Mouse (Mus musculus) adrenal gland, adult 2 months (tissue): Measurements from ENCODE around the gene Rmnd5a. TPM values are rescaled to one million over a fixed set of nuclear protein-coding genes. Genes with fewer than 3 reads are reported as not detected.

ENCODE experiments used
- DNase-seq: peaks from one replicate; pipeline ENCODE4 v3.0.0; 2021
- polyA plus RNA-seq: library from polyadenylated mRNA; depleted of rRNA; stranded (reverse); fragments of >200 nt; gene quantifications from 2 replicates; pipeline ENCODE4 v1.2.3, GENCODE M21; 2012; rRNA removed
- total RNA-seq, 2 experiments: library from RNA; stranded (reverse); gene quantifications; 2 replicates each; pipeline ENCODE4 v1.2.3; 2021

Gene Rmnd5a
- total and polyA plus RNA-seq, 3 experiments = 20.9 to 80.1 (median 68.1) TPM

DNA sequence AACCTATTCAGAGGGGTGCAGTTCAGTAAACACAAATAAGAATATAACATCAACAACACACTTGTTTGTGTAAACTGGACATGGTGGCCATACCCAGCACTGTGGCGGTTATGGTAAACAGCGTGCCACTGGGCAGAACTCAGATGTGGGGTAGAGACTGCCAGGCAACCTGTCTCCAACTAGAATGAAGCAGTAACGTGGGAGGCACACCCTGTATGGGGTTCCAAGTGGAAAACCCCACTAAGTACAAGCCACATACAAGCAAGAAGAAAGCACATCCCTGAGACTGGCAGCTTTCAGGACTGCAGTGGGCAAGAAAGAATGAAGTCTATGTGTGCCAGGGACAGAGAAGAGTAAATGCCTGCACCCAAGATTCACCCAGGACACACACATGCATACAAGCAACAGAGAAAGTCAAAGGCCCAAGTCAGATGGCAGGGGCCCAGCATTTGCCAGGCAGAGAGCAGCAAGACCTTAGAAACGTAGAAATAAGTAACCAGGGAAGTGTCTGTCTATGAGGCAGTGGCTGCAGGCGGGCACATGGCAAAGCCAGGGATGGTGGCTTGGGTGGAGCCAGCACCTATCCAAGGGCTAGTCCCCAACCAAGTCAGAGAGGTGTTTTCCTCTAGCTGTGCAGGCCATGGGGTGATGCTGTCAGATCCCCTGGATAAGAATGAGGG lies 68.3 kb downstream of the Rmnd5a start:
- no peak for DNase-seq

DNA sequence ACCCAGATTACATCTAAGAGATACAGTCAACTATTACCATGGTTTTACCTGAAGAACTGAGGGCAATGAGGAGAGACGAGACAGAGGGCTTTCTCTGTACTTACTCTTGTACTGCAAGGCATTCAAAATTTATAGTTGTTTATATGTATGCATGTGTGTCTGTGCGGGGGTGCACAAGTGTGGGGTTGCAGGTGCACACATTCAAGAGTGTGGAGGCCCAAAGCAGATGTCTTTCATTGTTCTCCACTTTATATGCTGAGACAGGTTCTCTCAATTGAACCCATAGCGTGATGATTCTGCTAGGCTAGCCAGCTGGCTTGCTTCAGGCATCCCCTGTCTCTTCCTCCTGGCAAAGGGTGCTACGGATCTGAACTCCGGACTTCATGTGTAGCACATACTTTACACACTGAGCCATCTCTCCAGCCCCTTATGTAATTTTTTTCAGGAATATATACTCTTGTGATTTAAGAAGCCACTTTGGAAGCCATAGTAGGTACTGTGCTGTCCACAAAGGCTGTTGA lies 69.3 kb downstream of the Rmnd5a start:
- no peak for DNase-seq

DNA sequence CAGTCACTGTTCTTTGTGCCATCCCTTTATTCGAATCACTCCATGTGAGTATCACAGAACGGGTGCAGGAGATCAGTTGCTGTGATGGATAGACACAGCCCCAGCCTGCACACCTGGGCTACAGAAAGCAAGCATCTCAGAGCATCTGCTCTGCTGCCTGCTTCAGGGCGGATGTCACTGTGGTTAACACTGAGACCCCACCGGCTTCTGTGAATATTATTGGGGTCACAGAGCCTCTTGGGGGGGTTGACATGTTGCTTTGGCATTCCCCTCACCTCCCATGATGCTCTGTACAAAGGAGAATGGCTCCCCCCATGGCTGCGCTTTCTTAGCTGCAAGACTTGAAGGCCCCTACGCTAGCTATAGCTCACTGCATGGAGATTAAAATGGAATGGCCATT lies 71.0 kb downstream of the Rmnd5a start:
- DNase-seq = no peak

DNA sequence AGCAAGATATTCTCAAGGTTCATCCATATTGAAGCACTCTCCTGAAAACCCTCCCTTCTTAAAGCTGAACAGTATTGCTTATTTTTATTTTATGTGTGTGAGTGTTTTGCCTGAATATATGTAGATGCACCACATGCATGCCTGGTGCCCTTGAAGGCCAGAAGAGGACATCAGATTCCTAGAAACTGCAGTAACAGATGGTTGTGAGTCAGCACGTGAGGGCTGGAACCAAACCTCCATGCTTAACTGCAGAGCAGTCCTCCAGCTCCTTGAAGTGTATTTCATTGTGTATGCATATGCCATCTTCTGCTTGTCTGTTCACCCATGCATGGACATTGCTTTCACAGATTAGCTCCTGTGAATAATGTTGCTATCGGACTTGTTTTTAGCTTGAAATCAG lies 76.4 kb downstream of the Rmnd5a start:
- DNase-seq = no peak

DNA sequence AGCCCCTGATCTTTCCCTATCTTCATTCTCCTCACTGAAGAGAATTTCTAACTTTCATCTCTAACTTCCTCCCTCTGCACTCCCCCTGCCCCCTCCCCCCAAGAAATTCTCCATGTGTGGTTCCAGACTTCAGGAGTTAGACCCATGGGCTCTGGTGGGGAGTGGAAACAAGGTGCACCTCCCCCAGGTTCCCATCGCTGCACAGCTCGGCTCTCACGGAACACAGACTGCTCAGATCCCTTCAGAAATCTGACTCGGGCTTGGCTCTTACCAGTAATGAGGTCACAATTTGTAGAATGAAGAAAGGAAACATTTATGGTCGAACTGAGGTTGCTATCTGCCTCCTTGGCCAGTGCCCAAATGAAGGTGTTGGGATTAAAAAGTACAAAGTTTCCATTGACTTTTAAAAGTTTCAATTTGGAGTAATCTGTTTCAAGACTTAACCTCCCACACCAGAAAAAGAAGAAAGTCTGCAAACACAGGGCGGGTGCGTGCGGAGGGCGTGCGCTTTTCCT lies 79.2 kb downstream of the Rmnd5a start:
- no peak for DNase-seq

DNA sequence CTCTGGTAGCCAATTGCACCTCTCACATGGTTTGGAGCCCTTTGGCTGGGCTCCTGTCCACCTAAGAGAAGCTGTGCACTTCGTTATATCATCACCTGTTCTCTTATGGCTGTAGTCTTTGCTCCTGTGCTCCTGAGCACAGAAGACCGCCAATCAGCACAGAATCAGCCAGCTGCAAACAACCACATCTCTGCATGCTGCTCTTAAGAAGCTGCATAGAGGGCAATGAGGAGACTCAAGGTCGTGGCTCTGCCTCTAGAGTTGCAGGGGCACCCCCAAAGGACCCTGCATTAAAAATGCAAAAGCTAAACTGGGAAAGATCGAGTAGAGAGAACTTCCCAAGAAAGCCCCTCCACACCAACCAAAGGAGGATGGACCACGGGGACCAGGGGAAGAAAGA lies 79.7 kb downstream of the Rmnd5a start:
- DNase-seq = no peak

DNA sequence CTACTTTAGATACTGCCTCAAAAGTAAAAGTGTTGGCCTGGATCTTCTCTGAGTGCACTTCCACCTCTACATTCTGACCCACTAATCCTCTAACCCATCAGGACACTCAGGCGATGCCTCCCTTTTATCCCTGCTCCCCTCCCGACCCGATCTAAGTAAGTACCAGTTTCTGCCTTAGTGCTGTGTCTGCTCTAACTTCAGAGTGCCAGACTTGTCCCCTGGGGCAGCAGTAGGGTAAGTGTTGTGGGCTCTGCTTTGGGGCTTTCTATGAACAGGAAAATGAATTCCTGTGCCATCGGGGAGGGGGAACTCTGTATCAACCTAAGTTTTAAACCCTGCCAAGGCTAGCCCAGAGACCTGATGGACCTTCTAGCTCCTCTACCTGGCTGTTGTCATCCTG lies 80.2 kb downstream of the Rmnd5a start:
- DNase-seq = no peak

DNA sequence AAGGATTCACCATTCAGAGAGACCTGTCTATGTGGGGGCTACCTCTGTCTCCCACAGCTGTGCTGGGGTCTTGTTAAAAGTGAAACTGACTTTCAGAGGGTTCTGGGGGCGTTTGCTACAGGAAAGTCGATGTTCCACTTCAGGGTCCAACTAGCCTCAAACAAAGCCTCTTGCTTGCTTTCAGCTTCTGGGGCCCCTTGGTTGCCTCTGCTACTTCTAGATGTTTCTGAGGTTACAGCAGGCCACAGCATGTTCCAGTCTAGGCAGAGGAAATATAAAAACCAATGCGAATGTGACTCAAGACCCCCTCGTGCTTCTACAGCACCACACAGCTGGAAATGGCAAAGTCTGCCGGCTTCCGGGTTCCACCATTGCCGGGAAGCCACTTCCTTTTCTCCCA lies 82.9 kb downstream of the Rmnd5a start:
- no peak for DNase-seq

DNA sequence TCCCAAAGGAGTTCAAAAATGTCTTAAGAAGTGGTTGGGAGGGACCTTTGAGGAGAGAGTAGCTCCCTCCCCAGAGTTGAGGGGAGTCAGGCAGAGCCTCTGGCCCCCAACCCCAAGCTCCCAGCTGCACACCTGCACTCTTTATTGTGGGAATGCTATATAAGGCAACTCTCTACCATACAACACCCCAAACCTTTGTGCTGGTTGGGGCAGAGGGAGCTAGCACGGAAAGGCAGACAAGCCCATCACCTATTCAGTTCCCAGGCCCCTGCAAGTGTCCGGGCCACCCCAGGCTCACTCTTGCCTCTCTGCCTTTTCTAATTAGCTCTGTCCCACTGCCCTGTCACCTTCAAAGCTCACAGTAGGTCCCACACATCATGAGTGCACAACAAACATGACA lies 86.7 kb downstream of the Rmnd5a start:
- no peak for DNase-seq

DNA sequence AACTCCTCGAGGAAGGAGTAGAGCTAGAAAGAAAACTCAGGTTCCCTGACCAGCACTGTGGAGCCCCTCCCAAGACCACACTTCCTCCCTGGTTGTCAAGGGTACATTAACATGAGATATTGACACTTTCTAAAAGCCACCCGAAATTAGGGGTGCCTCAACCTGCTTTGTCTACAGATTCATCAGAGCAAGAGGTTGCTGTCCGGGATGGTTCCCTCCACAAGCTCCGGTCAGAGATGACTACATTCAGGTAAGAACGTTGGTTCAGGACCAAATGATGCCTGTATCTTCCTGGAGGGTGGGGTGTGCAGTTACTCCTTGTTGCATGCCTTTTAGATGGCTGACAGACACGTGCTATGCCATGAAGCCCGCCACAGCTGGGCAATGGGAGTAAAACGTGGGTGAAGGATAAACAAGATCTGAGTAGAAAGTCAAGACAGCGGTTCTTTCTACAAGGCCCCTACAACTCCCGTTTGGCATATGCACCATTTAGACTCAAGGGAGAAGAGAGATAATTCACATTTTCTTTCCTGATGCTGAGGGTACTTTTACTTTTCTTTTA lies 87.5 kb downstream of the Rmnd5a start:
- no peak for DNase-seq

DNA sequence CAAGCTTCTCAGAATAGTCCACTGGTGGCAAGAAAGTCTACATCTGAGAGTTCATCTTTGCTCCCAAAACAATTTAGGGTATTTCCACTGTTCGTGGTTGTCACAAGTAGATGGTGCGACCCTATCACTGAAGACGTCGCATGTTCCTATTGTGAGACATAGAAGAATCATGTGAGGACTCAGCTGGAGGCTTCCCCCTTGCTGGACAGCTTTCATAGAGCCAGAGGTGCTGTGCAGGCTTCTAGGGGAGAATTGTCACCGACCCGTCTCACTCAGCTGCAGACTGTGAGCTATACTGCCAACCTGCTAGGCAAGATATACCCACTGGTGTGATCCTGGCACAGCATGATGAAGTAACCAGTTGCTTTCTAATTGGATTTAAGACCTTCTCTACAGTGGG lies 88.2 kb downstream of the Rmnd5a start:
- DNase-seq = no peak

DNA sequence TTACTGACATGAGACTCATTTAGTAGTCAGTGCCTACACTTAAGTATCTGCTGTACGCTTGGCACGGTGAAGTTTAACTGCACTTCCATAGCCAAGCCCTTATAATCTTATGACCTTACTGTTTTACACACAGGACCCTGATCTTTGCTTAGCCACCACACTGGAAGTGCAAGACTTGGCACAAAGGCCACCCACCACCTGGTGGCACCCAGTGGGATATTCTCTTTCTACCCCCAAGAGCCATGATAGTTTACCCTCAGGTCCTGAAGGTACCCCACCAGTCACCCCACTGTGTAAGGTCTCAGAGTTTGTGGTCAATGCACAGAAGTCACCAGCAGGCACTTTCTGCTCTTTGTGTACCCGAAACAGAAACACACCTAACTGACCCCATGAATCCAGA lies 89.2 kb downstream of the Rmnd5a start:
- no peak for DNase-seq

DNA sequence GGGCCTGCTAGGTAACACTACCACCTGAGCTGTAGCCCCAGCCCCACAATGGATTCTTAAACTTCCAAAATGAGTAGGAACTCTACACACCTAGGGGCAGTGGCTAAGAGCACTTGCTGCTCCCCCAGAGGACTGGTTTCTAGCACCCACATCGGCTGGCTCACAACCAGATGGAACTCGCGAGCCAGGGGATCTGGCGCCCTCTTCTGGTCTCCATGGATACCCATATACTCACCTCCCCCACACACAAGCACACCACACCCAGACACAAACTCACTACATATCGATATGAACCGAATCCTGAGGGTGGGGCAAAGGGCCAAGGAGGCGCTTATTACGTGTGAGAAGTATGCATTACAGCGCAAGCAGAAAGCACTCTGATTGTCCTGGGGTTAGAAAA lies 92.4 kb downstream of the Rmnd5a start:
- no peak for DNase-seq

DNA sequence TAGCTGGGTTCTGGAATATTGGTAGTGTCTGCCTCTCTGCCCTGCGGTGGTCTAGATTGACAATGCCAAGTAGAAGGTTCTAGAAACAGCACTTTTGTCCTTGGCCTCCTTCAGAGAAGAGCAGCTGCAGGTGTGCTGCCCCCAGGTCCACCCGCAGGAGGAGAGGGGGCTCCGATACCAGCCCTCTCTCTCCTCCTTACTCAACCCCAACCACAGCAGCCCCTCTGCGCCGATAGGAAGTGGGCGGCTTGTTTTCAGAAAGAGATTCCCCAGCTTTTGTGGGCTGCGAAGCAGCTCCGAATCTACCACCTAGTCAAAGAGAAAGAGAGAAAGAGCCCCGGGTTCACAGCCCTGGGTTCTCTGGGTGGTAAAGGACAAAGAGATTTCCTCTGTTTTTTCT lies 99.3 kb downstream of the Rmnd5a start:
- DNase-seq = no peak

DNA sequence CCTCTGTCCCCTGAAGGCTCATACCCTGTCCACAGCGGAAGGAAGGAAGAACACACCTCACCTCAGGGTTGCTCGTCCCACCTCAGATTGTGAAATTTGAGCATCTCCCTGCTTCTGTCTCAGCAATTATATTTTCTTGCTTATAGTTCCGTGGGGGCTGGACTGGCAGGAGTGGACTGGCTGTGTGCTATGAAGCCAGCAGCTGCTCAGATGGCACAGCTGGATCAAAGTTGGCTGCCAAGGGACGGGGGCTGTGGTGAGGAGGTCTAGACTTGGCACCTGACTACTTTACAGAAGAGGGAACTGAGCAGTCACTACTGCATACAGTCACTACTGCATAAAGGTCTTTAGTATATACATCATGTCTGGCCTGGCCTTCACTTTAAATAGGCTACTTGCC lies 101.1 kb downstream of the Rmnd5a start:
- no peak for DNase-seq

DNA sequence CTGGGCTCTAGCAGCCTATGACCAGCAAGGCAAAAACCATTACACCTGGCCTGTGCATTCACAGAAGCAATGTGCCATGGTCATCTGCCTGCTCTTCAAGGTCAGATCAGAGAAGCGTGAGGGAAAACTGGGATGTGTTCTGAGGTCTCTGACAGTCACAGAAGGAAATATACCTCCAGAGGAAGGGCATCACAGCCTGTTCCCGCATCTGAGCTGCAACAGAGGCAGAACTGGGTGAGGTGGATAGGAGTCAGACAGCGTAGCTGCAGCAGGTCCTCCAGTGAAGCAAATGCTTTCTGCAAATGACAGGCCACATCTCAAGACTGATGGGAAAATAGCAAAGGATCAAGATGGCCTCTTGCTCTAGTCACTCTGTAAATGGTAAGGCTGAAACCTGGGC lies 101.5 kb downstream of the Rmnd5a start:
- no peak for DNase-seq

Other genes starting within 250 kb of the Rmnd5a start
- 10 to 100 TPM in 1 of 2 experiments, not detected in 1; 15.4 TPM for gene Fabp1, start 240.8 kb downstream of the Rmnd5a start, total RNA-seq
- gene Fabp1, start 240.8 kb downstream of the Rmnd5a start, polyA plus RNA-seq = not detected in 2 replicates
- gene Krcc1, start 169.0 kb downstream of the Rmnd5a start, total RNA-seq = 10 to 100 TPM; 75.5 to 82.3 TPM
- gene Krcc1, start 169.0 kb downstream of the Rmnd5a start, polyA plus RNA-seq = 3.1 and 3.2 TPM in 2 replicates
- under 1 TPM in 1 of 2 experiments, not detected in 1; 0.41 TPM for gene Smyd1, start 118.4 kb downstream of the Rmnd5a start, total RNA-seq
- gene Smyd1, start 118.4 kb downstream of the Rmnd5a start, polyA plus RNA-seq = 0.09 TPM in 2 replicates
- under 1 TPM in 1 of 2 experiments, not detected in 1; 0.24 TPM for gene Cd8b1, start 117.8 kb downstream of the Rmnd5a start, total RNA-seq
- gene Cd8b1, start 117.8 kb downstream of the Rmnd5a start, polyA plus RNA-seq = 0.11 and 0.12 TPM in 2 replicates
- under 1 TPM; 0.09 to 0.38 TPM for gene Cd8a, start 67.2 kb downstream of the Rmnd5a start, total RNA-seq
- 0.17 TPM in 1 of 2 replicates, not detected in the other for gene Cd8a, start 67.2 kb downstream of the Rmnd5a start, polyA plus RNA-seq
- 10 to 100 TPM; 28.5 to 40.3 TPM for gene Rnf103, start 53.3 kb upstream of the Rmnd5a start, total RNA-seq
- gene Rnf103, start 53.3 kb upstream of the Rmnd5a start, polyA plus RNA-seq = 37.8 and 49.3 TPM in 2 replicates
- 100 to 1,000 TPM; 141 to 143 TPM for gene Chmp3, start 103.2 kb upstream of the Rmnd5a start, total RNA-seq
- 16.6 and 21.7 TPM in 2 replicates for gene Chmp3, start 103.2 kb upstream of the Rmnd5a start, polyA plus RNA-seq
- gene Kdm3a, start 192.4 kb upstream of the Rmnd5a start, total RNA-seq = 10 to 100 TPM; 21.1 to 31.4 TPM
- 3.1 and 3.3 TPM in 2 replicates for gene Kdm3a, start 192.4 kb upstream of the Rmnd5a start, polyA plus RNA-seq